Mouse (Mus musculus): Measurements from ENCODE around the gene Chst15.

The Chst15 gene

DNA sequence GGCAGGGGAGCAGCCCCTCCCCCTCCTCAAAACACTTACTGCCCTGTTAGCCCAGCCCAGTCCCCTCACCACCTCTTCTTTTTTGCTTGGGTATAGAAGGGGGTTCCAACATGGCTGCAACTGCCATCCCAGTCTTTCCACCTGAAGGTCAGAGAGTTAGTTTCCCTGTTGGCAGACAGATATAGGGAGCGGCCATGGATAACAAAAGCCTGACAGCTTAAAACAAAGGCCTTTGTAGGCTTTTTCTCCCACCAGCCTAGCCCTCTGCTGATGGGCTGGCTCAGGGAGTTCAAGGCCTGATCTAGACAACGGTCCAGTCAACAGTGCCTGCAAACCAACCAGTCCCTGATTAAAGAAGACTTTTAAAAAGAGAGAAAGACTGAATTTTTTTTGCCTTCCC, 26.1 kb upstream of the Chst15 start:
- no peak overlapping the region for H3K4me3 ChIP-seq (replicated peaks; ENCODE audit: low read length)
- peaks cover 2% of the 10 kb centered on the region; the same call in 1 of the 2 replicates for H3K27me3 ChIP-seq (ENCODE audit: insufficient read depth, low read length)
- H3K9me3 ChIP-seq (ENCODE audit: low read length): no peaks in the 10 kb centered on the region
- peaks cover 39% of the 10 kb centered on the region for H3K4me1 ChIP-seq (replicated peaks; ENCODE audit: low read depth, low read length)
- TF ChIP-seq CTCF (conservative IDR thresholded peaks at IDR 0.05; ENCODE audit: low read length) (no peak), NANOG (IDR thresholded peaks at IDR 0.05; ENCODE audit: borderline replicate concordance, low read length) (no peak)
- no peaks in the 10 kb centered on the region for H3K36me3 ChIP-seq (ENCODE audit: insufficient read depth, low read length)

DNA sequence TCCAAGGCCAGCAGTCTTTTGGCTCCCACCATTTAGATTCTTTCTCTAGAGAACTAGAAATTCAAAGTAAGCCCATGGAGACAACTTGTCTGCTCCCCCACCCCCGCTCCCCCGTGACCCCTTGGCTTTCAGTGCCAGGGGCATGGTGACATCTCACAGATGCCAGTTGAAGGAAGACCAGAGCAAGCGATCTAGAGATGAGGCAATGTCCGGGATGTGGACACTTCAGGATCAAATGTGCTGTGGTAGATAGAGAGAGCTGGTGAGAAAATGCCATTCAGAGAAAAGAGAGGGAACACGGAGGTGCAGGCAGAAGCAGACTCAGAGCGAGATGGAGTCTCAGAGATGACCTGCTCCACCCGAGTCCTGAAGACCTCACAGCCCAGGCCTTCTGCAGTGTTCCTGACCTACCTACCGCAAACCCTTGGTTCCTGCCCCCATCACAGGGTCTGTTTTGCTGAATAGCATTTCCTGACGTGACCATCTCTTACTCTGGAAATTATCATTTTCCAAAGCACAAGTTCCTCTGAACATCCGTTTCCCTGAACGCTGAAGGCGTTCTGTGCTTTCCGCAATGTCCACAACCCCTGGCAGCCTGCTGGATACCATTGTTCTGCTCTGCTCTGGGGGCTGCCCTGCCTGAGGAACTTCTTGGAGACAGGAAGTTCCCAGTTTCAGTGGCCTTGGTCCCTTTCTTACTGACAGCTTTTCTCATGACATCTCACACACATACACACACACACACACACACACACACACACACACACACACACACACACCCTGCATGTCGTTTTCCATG, 22.2 kb upstream of the Chst15 start:
- Histone ChIP-seq H3K27me3 (ENCODE audit: insufficient read depth, low read length) (peaks cover 3% of the 10 kb centered on the region), H3K36me3 (ENCODE audit: insufficient read depth, low read length) (no peaks in the 10 kb centered on the region), H3K9me3 (ENCODE audit: low read length) (0 out of 2 replicates have a peak, but pooled peaks cover 6% of the 10 kb centered on the region), H3K4me1 (replicated peaks; ENCODE audit: low read depth, low read length) (peaks cover 22% of the 10 kb centered on the region), H3K4me3 (replicated peaks; ENCODE audit: low read length) (no peak overlapping the region)
- no peak for TF ChIP-seq NANOG (IDR thresholded peaks at IDR 0.05; ENCODE audit: borderline replicate concordance, low read length)
- no peak for TF ChIP-seq CTCF (conservative IDR thresholded peaks at IDR 0.05; ENCODE audit: low read length)
- no peak for TF ChIP-seq POU5F1 (IDR thresholded peaks at IDR 0.05; ENCODE audit: borderline replicate concordance, low read length)

- Histone ChIP-seq H3K4me3 (replicated peaks; ENCODE audit: low read length) (no peak overlapping the region), H3K27me3 (ENCODE audit: insufficient read depth, low read length) (peaks cover 3% of the 10 kb centered on the region), H3K36me3 (ENCODE audit: insufficient read depth, low read length) (no peaks in the 10 kb centered on the region), H3K4me1 (replicated peaks; ENCODE audit: low read depth, low read length) (peaks cover 15% of the 10 kb centered on the region), H3K9me3 (ENCODE audit: low read length) (0 out of 2 replicates have a peak, but pooled peaks cover 6% of the 10 kb centered on the region)
- no peak for TF ChIP-seq POU5F1 (IDR thresholded peaks at IDR 0.05; ENCODE audit: borderline replicate concordance, low read length)
- TF ChIP-seq NANOG (IDR thresholded peaks at IDR 0.05; ENCODE audit: borderline replicate concordance, low read length): no peak
- TF ChIP-seq CTCF (conservative IDR thresholded peaks at IDR 0.05; ENCODE audit: low read length): no peak
Observed at GRCm38 (mm10) chr7:132338350-132338749, 21.3 kb upstream of the Chst15 start.

- H3K36me3 ChIP-seq (ENCODE audit: insufficient read depth, low read length): no peaks in the 10 kb centered on the region
- peaks cover 7% of the 10 kb centered on the region; the same call in 1 of the 2 replicates for H3K4me1 ChIP-seq (replicated peaks; ENCODE audit: low read depth, low read length)
- H3K9me3 ChIP-seq (ENCODE audit: low read length): 0 out of 2 replicates have a peak, but pooled peaks cover 6% of the 10 kb centered on the region
- TF ChIP-seq CTCF (conservative IDR thresholded peaks at IDR 0.05; ENCODE audit: low read length) (no peak), NANOG (IDR thresholded peaks at IDR 0.05; ENCODE audit: borderline replicate concordance, low read length) (no peak), POU5F1 (IDR thresholded peaks at IDR 0.05; ENCODE audit: borderline replicate concordance, low read length) (no peak)
- H3K4me3 ChIP-seq (replicated peaks; ENCODE audit: low read length): no peak overlapping the region
- peaks cover 9% of the 10 kb centered on the region for H3K27me3 ChIP-seq (ENCODE audit: insufficient read depth, low read length)
Observed at GRCm38 (mm10) chr7:132337268-132337917, 20.4 kb upstream of the Chst15 start.

DNA sequence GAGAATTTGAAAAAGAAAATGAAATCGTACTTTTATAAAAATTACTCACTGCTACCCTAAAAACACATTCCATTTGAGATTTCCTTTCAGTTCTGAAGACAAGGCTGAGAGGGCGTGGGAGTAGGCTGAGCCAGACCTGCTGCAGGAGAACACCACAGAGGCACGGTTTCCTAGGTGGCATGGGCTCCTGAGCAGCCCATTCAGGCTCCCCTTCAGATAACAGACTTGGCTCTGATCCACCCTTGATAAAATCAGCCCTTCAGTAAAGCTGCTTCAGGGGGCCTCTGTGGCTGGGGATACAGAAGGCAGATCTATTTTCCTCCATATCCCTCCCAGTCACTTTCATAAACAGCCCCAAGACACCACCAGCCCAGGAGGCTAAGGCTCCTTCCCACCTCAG, 19.8 kb upstream of the Chst15 start:
- 0 out of 2 replicates have a peak, but pooled peaks cover 4% of the 10 kb centered on the region for H3K4me1 ChIP-seq (replicated peaks; ENCODE audit: low read depth, low read length)
- 0 out of 2 replicates have a peak, but pooled peaks cover 6% of the 10 kb centered on the region for H3K9me3 ChIP-seq (ENCODE audit: low read length)
- H3K4me3 ChIP-seq (replicated peaks; ENCODE audit: low read length): no peak overlapping the region
- no peaks in the 10 kb centered on the region for H3K36me3 ChIP-seq (ENCODE audit: insufficient read depth, low read length)
- TF ChIP-seq CTCF (conservative IDR thresholded peaks at IDR 0.05; ENCODE audit: low read length): no peak
- no peak for TF ChIP-seq NANOG (IDR thresholded peaks at IDR 0.05; ENCODE audit: borderline replicate concordance, low read length)
- TF ChIP-seq POU5F1 (IDR thresholded peaks at IDR 0.05; ENCODE audit: borderline replicate concordance, low read length): no peak
- peaks cover 10% of the 10 kb centered on the region for H3K27me3 ChIP-seq (ENCODE audit: insufficient read depth, low read length)

DNA sequence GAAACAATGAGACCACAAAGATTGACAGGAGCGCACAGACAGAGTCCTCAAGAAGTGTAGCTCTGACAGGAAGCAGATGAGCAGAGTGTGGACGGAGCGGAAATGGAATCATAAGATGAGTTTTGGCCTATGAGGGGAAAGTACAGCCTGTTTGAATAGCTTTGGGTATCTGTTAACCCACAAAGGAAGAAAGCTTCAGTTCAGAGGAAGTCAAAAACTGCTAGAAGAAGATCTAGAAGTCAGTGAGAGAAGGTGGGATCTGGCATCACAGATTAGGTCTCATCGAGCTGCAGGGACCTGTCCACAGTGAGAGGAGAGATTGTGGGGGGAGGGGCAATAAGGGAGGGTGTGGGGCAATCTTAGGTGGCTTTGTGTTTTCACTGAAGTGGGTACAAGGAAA, 18.3 kb upstream of the Chst15 start:
- Histone ChIP-seq H3K27me3 (ENCODE audit: insufficient read depth, low read length) (peaks cover 17% of the 10 kb centered on the region), H3K9me3 (ENCODE audit: low read length) (0 out of 2 replicates have a peak, but pooled peaks cover 6% of the 10 kb centered on the region), H3K4me1 (replicated peaks; ENCODE audit: low read depth, low read length) (0 out of 2 replicates have a peak, but pooled peaks cover 4% of the 10 kb centered on the region), H3K36me3 (ENCODE audit: insufficient read depth, low read length) (no peaks in the 10 kb centered on the region), H3K4me3 (replicated peaks; ENCODE audit: low read length) (no peak overlapping the region)
- TF ChIP-seq POU5F1 (IDR thresholded peaks at IDR 0.05; ENCODE audit: borderline replicate concordance, low read length) (no peak), NANOG (IDR thresholded peaks at IDR 0.05; ENCODE audit: borderline replicate concordance, low read length) (no peak), CTCF (conservative IDR thresholded peaks at IDR 0.05; ENCODE audit: low read length) (no peak)

GRCm38 (mm10) chr7:132333078-132333477, 16.1 kb upstream of the Chst15 start:
- Histone ChIP-seq H3K36me3 (ENCODE audit: insufficient read depth, low read length) (no peaks in the 10 kb centered on the region), H3K27me3 (ENCODE audit: insufficient read depth, low read length) (peaks cover 29% of the 10 kb centered on the region), H3K4me3 (replicated peaks; ENCODE audit: low read length) (no peak overlapping the region), H3K9me3 (ENCODE audit: low read length) (0 out of 2 replicates have a peak, but pooled peaks cover 6% of the 10 kb centered on the region), H3K4me1 (replicated peaks; ENCODE audit: low read depth, low read length) (0 out of 2 replicates have a peak, but pooled peaks cover 4% of the 10 kb centered on the region)
- TF ChIP-seq POU5F1 (IDR thresholded peaks at IDR 0.05; ENCODE audit: borderline replicate concordance, low read length): no peak
- TF ChIP-seq NANOG (IDR thresholded peaks at IDR 0.05; ENCODE audit: borderline replicate concordance, low read length): no peak
- TF ChIP-seq CTCF (conservative IDR thresholded peaks at IDR 0.05; ENCODE audit: low read length): no peak

DNA sequence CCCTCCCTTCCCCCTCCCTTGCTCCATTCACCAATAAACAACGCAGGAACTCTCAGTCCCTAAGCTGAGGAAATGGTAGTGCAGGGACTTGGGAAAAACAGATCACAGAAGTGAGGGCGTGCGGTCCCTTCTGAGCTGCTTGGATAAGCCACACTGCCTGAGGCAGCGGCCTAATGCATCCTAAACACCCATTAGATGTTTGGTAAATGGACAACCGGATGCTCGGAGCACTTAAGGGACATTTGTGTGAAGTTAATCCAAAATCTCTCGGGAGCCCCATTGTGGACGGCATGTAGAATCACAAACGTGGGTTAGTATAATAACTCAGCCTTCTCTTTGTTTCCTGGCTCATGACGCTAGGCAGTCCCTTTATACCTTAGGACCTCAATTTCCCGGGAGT, 15.1 kb upstream of the Chst15 start:
- TF ChIP-seq CTCF (conservative IDR thresholded peaks at IDR 0.05; ENCODE audit: low read length) (no peak), NANOG (IDR thresholded peaks at IDR 0.05; ENCODE audit: borderline replicate concordance, low read length) (no peak), POU5F1 (IDR thresholded peaks at IDR 0.05; ENCODE audit: borderline replicate concordance, low read length) (no peak)

More for the DNA sequence above, 15.1 kb upstream of the Chst15 start:
- Histone ChIP-seq H3K27me3 (ENCODE audit: insufficient read depth, low read length) (peaks cover 34% of the 10 kb centered on the region), H3K36me3 (ENCODE audit: insufficient read depth, low read length) (no peaks in the 10 kb centered on the region), H3K9me3 (ENCODE audit: low read length) (0 out of 2 replicates have a peak, but pooled peaks cover 6% of the 10 kb centered on the region), H3K4me1 (replicated peaks; ENCODE audit: low read depth, low read length) (0 out of 2 replicates have a peak, but pooled peaks cover 4% of the 10 kb centered on the region), H3K4me3 (replicated peaks; ENCODE audit: low read length) (no peak overlapping the region)

Data from E14TG2a.4 (cell line).